Mouse (Mus musculus): ENCODE measurements around the gene Unc13a.

- TF ChIP-seq CTCF (IDR thresholded peaks at IDR 0.05; ENCODE audit: low read depth, low read length) (peak; percentile 45), POLR2A (IDR thresholded peaks at IDR 0.05; ENCODE audit: insufficient read depth, low read length) (no peak), EP300 (IDR thresholded peaks at IDR 0.05; ENCODE audit: insufficient read depth, low read depth, low read length) (no peak)
These were observed 91.4 kb downstream of the Unc13a start for GRCm38 (mm10) chr8:71580201-71580600.
